Mouse (Mus musculus): ENCODE measurements at regions not wholly inside any gene's neighbourhood (a gene's known extent, or its start where the extent isn't known, plus 50 kb on each side); places are given as distances from the start of the nearest gene placed in this dataset.

- Histone ChIP-seq H3K27ac (ENCODE audit: insufficient read depth, low read depth, low read length, poor library complexity, severe bottlenecking) (no peak overlapping the region), H3K9ac (ENCODE audit: insufficient read depth, low read depth, low read length, poor library complexity, severe bottlenecking) (no peak overlapping the region), H3K4me3 (ENCODE audit: insufficient read depth in 1 of 2, low read depth in 1 of 2, low read length in 2 of 2, poor library complexity in 1 of 2, severe bottlenecking in 1 of 2) (no peak overlapping the region), H3K36me3 (ENCODE audit: control insufficient read depth, insufficient read depth, low read length, poor library complexity, severe bottlenecking) (no peaks in the 10 kb centered on the region), H3K4me1 (ENCODE audit: control insufficient read depth in 2 of 2, insufficient read depth in 2 of 2, low read length in 2 of 2, poor library complexity in 1 of 2) (no peaks in the 10 kb centered on the region), H3K9me3 (ENCODE audit: control insufficient read depth, insufficient read depth, low read depth, low read length) (no peaks in the 10 kb centered on the region)
- TF ChIP-seq HCFC1 (IDR thresholded peaks at IDR 0.05; ENCODE audit: borderline replicate concordance, insufficient read depth, low read length), result no peak
- in situ Hi-C loops (cut with MboI; ENCODE audit: low sequenced_read_pairs in 2 of 2, unreplicated experiment in 2 of 2), result no loop called here
- no peak for DNase-seq (ENCODE audit: low read depth, low spot score)
These were observed 297.9 kb upstream of the Pex5l start for GRCm38 (mm10) chr3:33440905-33441304.

- in situ Hi-C loops (cut with MboI; ENCODE audit: low sequenced_read_pairs in 2 of 2, unreplicated experiment in 2 of 2), result no loop called here
- Histone ChIP-seq H3K4me1 (ENCODE audit: control insufficient read depth in 2 of 2, insufficient read depth in 2 of 2, low read length in 2 of 2, poor library complexity in 1 of 2) (no peaks in the 10 kb centered on the region), H3K36me3 (ENCODE audit: control insufficient read depth, insufficient read depth, low read length, poor library complexity, severe bottlenecking) (no peaks in the 10 kb centered on the region), H3K27ac (ENCODE audit: insufficient read depth, low read depth, low read length, poor library complexity, severe bottlenecking) (no peak overlapping the region), H3K4me3 (ENCODE audit: insufficient read depth in 1 of 2, low read depth in 1 of 2, low read length in 2 of 2, poor library complexity in 1 of 2, severe bottlenecking in 1 of 2) (no peak overlapping the region), H3K9me3 (ENCODE audit: control insufficient read depth, insufficient read depth, low read depth, low read length) (no peaks in the 10 kb centered on the region), H3K9ac (ENCODE audit: insufficient read depth, low read depth, low read length, poor library complexity, severe bottlenecking) (no peak overlapping the region)
- TF ChIP-seq MAFK (IDR thresholded peaks at IDR 0.05; ENCODE audit: insufficient read depth, low read depth, low read length) (peak; percentile 72), ZNF384 (IDR thresholded peaks at IDR 0.05; ENCODE audit: low read depth, low read length) (no peak), CHD2 (IDR thresholded peaks at IDR 0.05; ENCODE audit: low read depth, low read length) (no peak), ZC3H11A (IDR thresholded peaks at IDR 0.05; ENCODE audit: borderline replicate concordance, low read depth, low read length) (no peak), HCFC1 (IDR thresholded peaks at IDR 0.05; ENCODE audit: borderline replicate concordance, insufficient read depth, low read length) (no peak)
- DNase-seq (ENCODE audit: low read depth, low spot score), result no peak
These were observed 297.5 kb upstream of the Pex5l start for GRCm38 (mm10) chr3:33440500-33440899.

GRCm38 (mm10) chr3:33416922-33417321 lies 273.9 kb upstream of the Pex5l start:
- H3K9ac ChIP-seq (ENCODE audit: insufficient read depth, low read depth, low read length, poor library complexity, severe bottlenecking), result no peak overlapping the region
- H3K9me3 ChIP-seq (ENCODE audit: control insufficient read depth, insufficient read depth, low read depth, low read length), result no peaks in the 10 kb centered on the region
- no peak overlapping the region for H3K4me3 ChIP-seq (ENCODE audit: insufficient read depth in 1 of 2, low read depth in 1 of 2, low read length in 2 of 2, poor library complexity in 1 of 2, severe bottlenecking in 1 of 2)
- no peak for DNase-seq (ENCODE audit: low read depth, low spot score)
- no peak overlapping the region for H3K27ac ChIP-seq (ENCODE audit: insufficient read depth, low read depth, low read length, poor library complexity, severe bottlenecking)
- in situ Hi-C loops (cut with MboI; ENCODE audit: low sequenced_read_pairs in 2 of 2, unreplicated experiment in 2 of 2), result no loop called here
- H3K4me1 ChIP-seq (ENCODE audit: control insufficient read depth in 2 of 2, insufficient read depth in 2 of 2, low read length in 2 of 2, poor library complexity in 1 of 2), result no peaks in the 10 kb centered on the region
- TF ChIP-seq HCFC1 (IDR thresholded peaks at IDR 0.05; ENCODE audit: borderline replicate concordance, insufficient read depth, low read length) (no peak), CHD2 (IDR thresholded peaks at IDR 0.05; ENCODE audit: low read depth, low read length) (no peak), MAFK (IDR thresholded peaks at IDR 0.05; ENCODE audit: insufficient read depth, low read depth, low read length) (no peak)
- H3K36me3 ChIP-seq (ENCODE audit: control insufficient read depth, insufficient read depth, low read length, poor library complexity, severe bottlenecking), result no peaks in the 10 kb centered on the region

- DNase-seq (ENCODE audit: low read depth, low spot score), result no peak
- no peak overlapping the region for H3K27ac ChIP-seq (ENCODE audit: insufficient read depth, low read depth, low read length, poor library complexity, severe bottlenecking)
- no peaks in the 10 kb centered on the region for H3K9me3 ChIP-seq (ENCODE audit: control insufficient read depth, insufficient read depth, low read depth, low read length)
- H3K4me1 ChIP-seq (ENCODE audit: control insufficient read depth in 2 of 2, insufficient read depth in 2 of 2, low read length in 2 of 2, poor library complexity in 1 of 2), result no peaks in the 10 kb centered on the region
- H3K9ac ChIP-seq (ENCODE audit: insufficient read depth, low read depth, low read length, poor library complexity, severe bottlenecking), result no peak overlapping the region
- H3K4me3 ChIP-seq (ENCODE audit: insufficient read depth in 1 of 2, low read depth in 1 of 2, low read length in 2 of 2, poor library complexity in 1 of 2, severe bottlenecking in 1 of 2), result no peak overlapping the region
- no peak for TF ChIP-seq MAFK (IDR thresholded peaks at IDR 0.05; ENCODE audit: insufficient read depth, low read depth, low read length)
- TF ChIP-seq ZC3H11A (IDR thresholded peaks at IDR 0.05; ENCODE audit: borderline replicate concordance, low read depth, low read length), result no peak
- TF ChIP-seq HCFC1 (IDR thresholded peaks at IDR 0.05; ENCODE audit: borderline replicate concordance, insufficient read depth, low read length), result no peak
- TF ChIP-seq CHD2 (IDR thresholded peaks at IDR 0.05; ENCODE audit: low read depth, low read length), result no peak
- TF ChIP-seq ZNF384 (IDR thresholded peaks at IDR 0.05; ENCODE audit: low read depth, low read length), result no peak
- no peaks in the 10 kb centered on the region for H3K36me3 ChIP-seq (ENCODE audit: control insufficient read depth, insufficient read depth, low read length, poor library complexity, severe bottlenecking)
- in situ Hi-C loops (cut with MboI; ENCODE audit: low sequenced_read_pairs in 2 of 2, unreplicated experiment in 2 of 2), result no loop called here
These were observed 273.3 kb upstream of the Pex5l start for GRCm38 (mm10) chr3:33416321-33416720.

GRCm38 (mm10) chr3:33401904-33402303 lies 258.9 kb upstream of the Pex5l start:
- no peaks in the 10 kb centered on the region for H3K9me3 ChIP-seq (ENCODE audit: control insufficient read depth, insufficient read depth, low read depth, low read length)
- TF ChIP-seq CHD2 (IDR thresholded peaks at IDR 0.05; ENCODE audit: low read depth, low read length) (no peak), HCFC1 (IDR thresholded peaks at IDR 0.05; ENCODE audit: borderline replicate concordance, insufficient read depth, low read length) (no peak), ZC3H11A (IDR thresholded peaks at IDR 0.05; ENCODE audit: borderline replicate concordance, low read depth, low read length) (no peak), MAFK (IDR thresholded peaks at IDR 0.05; ENCODE audit: insufficient read depth, low read depth, low read length) (no peak), ZNF384 (IDR thresholded peaks at IDR 0.05; ENCODE audit: low read depth, low read length) (no peak)
- H3K27ac ChIP-seq (ENCODE audit: insufficient read depth, low read depth, low read length, poor library complexity, severe bottlenecking), result no peak overlapping the region
- H3K36me3 ChIP-seq (ENCODE audit: control insufficient read depth, insufficient read depth, low read length, poor library complexity, severe bottlenecking), result no peaks in the 10 kb centered on the region
- no peak overlapping the region for H3K9ac ChIP-seq (ENCODE audit: insufficient read depth, low read depth, low read length, poor library complexity, severe bottlenecking)
- H3K4me1 ChIP-seq (ENCODE audit: control insufficient read depth in 2 of 2, insufficient read depth in 2 of 2, low read length in 2 of 2, poor library complexity in 1 of 2), result no peaks in the 10 kb centered on the region
- H3K4me3 ChIP-seq (ENCODE audit: insufficient read depth in 1 of 2, low read depth in 1 of 2, low read length in 2 of 2, poor library complexity in 1 of 2, severe bottlenecking in 1 of 2), result no peak overlapping the region
- no peak for DNase-seq (ENCODE audit: low read depth, low spot score)
- in situ Hi-C loops (cut with MboI; ENCODE audit: low sequenced_read_pairs in 2 of 2, unreplicated experiment in 2 of 2), result no loop called here
